Mouse (Mus musculus) C2C12 (cell line): ENCODE results near the gene Synj2bp.

Experiments
- CEBPB ChIP-seq: IDR thresholded peaks from one replicate; pipeline ENCODE4 v1.6.1; 2011; ENCODE audit warnings: low read depth, mild to moderate bottlenecking, control low read depth, moderate library complexity
- CTCF ChIP-seq: IDR thresholded peaks from one replicate; pipeline ENCODE4 v1.5.1; 2011; ENCODE audit not compliant: control insufficient read depth, insufficient read depth, insufficient read length
- FOSL1 ChIP-seq: IDR thresholded peaks from one replicate; pipeline ENCODE4 v1.8.0; 2011; ENCODE audit warnings: mild to moderate bottlenecking, low read length; ENCODE audit not compliant: poor library complexity, insufficient read depth, severe bottlenecking
- MAX ChIP-seq: IDR thresholded peaks from one replicate; pipeline ENCODE4 v1.6.1; 2011; ENCODE audit warnings: mild to moderate bottlenecking, control low read depth
- MYOG ChIP-seq: IDR thresholded peaks from one replicate; pipeline ENCODE4 v1.6.1; 2011; ENCODE audit not compliant: control insufficient read depth, insufficient read length; ENCODE audit errors: extremely low read depth
- USF1 ChIP-seq: IDR thresholded peaks from one replicate; pipeline ENCODE4 v1.6.1; 2011; ENCODE audit warnings: low read depth, mild to moderate bottlenecking, control low read depth, moderate library complexity

- TF ChIP-seq CTCF (no peak), CEBPB (no peak), MAX (no peak), FOSL1 (no peak), USF1 (no peak), MYOG (no peak)
These were observed 48.5 kb downstream of the Synj2bp start for GRCm38 (mm10) chr12:81484212-81484611.
